1 mouse cellular context compared by ENCODE assay signal in the genomic region with DNA sequence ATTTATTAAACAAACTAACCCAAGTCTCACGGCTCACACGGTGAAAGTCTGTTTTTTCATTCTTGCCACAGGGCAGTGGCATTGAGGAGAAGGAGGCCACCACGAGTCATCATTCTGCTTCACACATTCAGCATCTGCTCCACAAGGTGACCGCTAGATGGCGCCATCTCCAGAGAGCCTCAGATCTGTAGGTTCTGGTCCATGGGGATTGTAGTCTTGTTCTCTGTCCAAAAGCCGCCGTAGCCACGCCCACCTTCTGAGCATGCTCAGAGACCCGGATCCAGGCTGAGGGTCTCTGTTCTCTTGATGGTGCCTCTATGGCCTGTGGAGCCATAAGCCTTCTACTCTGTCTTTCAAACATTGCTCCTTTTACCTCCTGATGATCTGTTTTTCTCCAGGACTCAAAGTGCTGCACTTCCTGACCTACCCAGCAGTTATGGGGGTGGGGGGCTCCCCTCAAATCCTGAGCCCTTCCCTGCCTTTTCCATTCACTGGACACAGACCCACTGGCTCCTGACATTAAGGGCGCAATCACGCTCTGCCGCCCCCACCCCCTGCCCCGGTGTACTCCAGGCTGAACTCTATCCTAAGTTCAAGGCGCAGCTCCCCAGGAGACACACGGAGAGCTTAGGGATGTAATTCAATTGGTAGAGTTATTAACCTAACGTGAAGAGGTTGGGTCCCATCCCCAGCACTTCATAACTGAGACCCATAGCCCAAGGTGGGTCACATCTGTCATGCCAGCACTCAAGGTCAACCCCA.
TF ChIP-seq lines count a peak whose summit lies in the region.

No protein-coding gene starts in this region.

TF ChIP-seq in MEL, 35 proteins besides CTCF, POLR2A, EP300 and RAD21 (continued from another document):
- 0 out of 2 replicates have a peak, but pooled peaks have one; percentile 25 for TF ChIP-seq TBP (IDR thresholded peaks at IDR 0.05; ENCODE audit: low read depth, low read length)
- TF ChIP-seq ZKSCAN1 (IDR thresholded peaks at IDR 0.05; ENCODE audit: low read depth, low read length) = no peak
- no peak for TF ChIP-seq USF1 (IDR thresholded peaks at IDR 0.05; ENCODE audit: low read depth, low read length)
- no peak for TF ChIP-seq CHD2 (IDR thresholded peaks at IDR 0.05; ENCODE audit: low read length)
- TF ChIP-seq ZC3H11A (IDR thresholded peaks at IDR 0.05; ENCODE audit: low read depth, low read length) = no peak
- TF ChIP-seq MAZ (IDR thresholded peaks at IDR 0.05; ENCODE audit: low read depth, low read length) = no peak
- TF ChIP-seq E2F4 (IDR thresholded peaks at IDR 0.05; ENCODE audit: borderline replicate concordance, low read depth, low read length) = no peak
- no peak for TF ChIP-seq GATA1 (IDR thresholded peaks at IDR 0.05; ENCODE audit: low read depth, low read length)
- TF ChIP-seq ZMIZ1 (IDR thresholded peaks at IDR 0.05; ENCODE audit: low read depth, low read length) = no peak
- TF ChIP-seq JUND (IDR thresholded peaks at IDR 0.05; ENCODE audit: low read depth, low read length) = no peak
- TF ChIP-seq USF2 (IDR thresholded peaks at IDR 0.05; ENCODE audit: borderline replicate concordance in 1 of 2, insufficient read depth in 1 of 2, low read depth in 1 of 2, low read length in 2 of 2) = no peak
- no peak for TF ChIP-seq MYB (IDR thresholded peaks at IDR 0.05; ENCODE audit: low read depth, low read length)
- TF ChIP-seq UBTF (IDR thresholded peaks at IDR 0.05; ENCODE audit: borderline replicate concordance, insufficient read depth, low read depth, low read length) = no peak
- no peak for TF ChIP-seq POLR2AphosphoS5 (IDR thresholded peaks at IDR 0.05; ENCODE audit: borderline replicate concordance, low read depth, low read length)
- TF ChIP-seq RCOR1 (IDR thresholded peaks at IDR 0.05; ENCODE audit: low read depth, low read length) = no peak
- TF ChIP-seq MXI1 (IDR thresholded peaks at IDR 0.05; ENCODE audit: low read depth, low read length) = no peak
- TF ChIP-seq POLR2AphosphoS2 (IDR thresholded peaks at IDR 0.05; ENCODE audit: low read length) = no peak
- peak; percentile 70 for TF ChIP-seq NRF1 (IDR thresholded peaks at IDR 0.05; ENCODE audit: insufficient read depth, low read depth, low read length, poor library complexity, severe bottlenecking)
- no peak for TF ChIP-seq ETS1 (IDR thresholded peaks at IDR 0.05; ENCODE audit: low read depth, low read length)
- TF ChIP-seq TAL1 (IDR thresholded peaks at IDR 0.05; ENCODE audit: low read length) = no peak
- TF ChIP-seq MAFK (IDR thresholded peaks at IDR 0.05; ENCODE audit: borderline replicate concordance, low read depth, low read length) = no peak
- TF ChIP-seq NELFE (IDR thresholded peaks at IDR 0.05; ENCODE audit: low read depth, low read length) = no peak
- TF ChIP-seq TCF12 (IDR thresholded peaks at IDR 0.05; ENCODE audit: low read depth, low read length) = 0 out of 2 replicates have a peak, but pooled peaks have one; percentile 16
- peak; percentile 56 for TF ChIP-seq SMC3 (IDR thresholded peaks at IDR 0.05; ENCODE audit: low read depth, low read length)
- TF ChIP-seq KAT2A (conservative IDR thresholded peaks at IDR 0.05; ENCODE audit: low read depth, low read length) = 0 out of 2 replicates have a peak, but pooled peaks have one; percentile 2
- peak; percentile 63; the same call in 1 of the 2 replicates for TF ChIP-seq MYC (IDR thresholded peaks at IDR 0.05; ENCODE audit: low read depth, low read length)
- no peak for TF ChIP-seq ZNF384 (IDR thresholded peaks at IDR 0.05; ENCODE audit: low read depth, low read length)
- TF ChIP-seq MEF2A (IDR thresholded peaks at IDR 0.05; ENCODE audit: extremely low read depth, insufficient replicate concordance, low read depth, low read length, poor library complexity, severe bottlenecking) = no peak
- TF ChIP-seq MAX (IDR thresholded peaks at IDR 0.05; ENCODE audit: low read length) = 0 out of 2 replicates have a peak, but pooled peaks have one; percentile 35
- no peak for TF ChIP-seq BHLHE40 (IDR thresholded peaks at IDR 0.05; ENCODE audit: borderline replicate concordance, low read depth, low read length)
- TF ChIP-seq GABPA (IDR thresholded peaks at IDR 0.05; ENCODE audit: low read depth, low read length) = no peak
